Mouse (Mus musculus) R1 (cell line): ENCODE data around the gene Fam136a.
"Not testable (repeated sequence)": the region's sequence is repeated elsewhere in the genome, so short reads cannot be mapped to it uniquely, and the experiment has no call there.

Source experiments
- DNase-seq: peaks from one replicate; pipeline ENCODE4 v3.0.0-alpha.2; 2018; ENCODE audit warnings: low read depth, low spot score

The Fam136a gene

DNA sequence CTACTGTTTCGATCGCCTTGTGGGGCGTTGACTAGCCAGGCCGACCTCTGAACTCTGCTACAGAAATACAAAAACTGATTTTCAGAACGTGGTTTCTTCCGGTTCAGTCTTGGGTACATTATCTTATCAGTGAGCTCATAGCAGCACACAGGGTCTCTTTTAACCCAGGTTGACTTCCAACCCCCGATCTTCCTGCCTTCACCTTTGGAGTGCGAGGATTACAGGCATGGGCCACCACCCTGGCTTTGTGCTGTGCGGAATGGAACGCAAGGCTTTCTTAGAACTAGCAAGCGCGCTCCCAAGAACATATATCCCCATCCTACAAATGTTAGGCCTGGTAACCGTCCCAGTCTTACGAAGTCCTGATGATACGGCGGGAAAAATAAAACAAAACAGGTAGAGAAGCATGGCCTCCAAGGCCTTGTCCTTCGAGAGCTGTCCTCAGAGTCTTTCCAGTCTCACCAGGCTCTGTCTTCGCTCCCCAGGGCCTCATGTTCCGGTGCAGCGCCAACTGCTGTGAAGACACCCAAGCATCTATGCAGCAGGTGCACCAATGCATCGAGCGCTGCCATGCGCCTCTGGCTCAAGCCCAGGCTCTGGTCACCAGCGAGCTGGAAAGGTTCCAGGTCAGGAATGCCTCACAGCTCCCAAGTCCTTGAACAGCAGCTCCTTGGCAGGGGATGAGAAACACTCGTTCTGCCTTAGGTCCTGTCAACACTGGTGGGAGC lies 843 bp downstream of the Fam136a start:
- DNase-seq, result peak; percentile 49

- no peak for DNase-seq
These were observed 1.4 kb downstream of the Fam136a start for GRCm38 (mm10) chr6:86366853-86367249.

DNA sequence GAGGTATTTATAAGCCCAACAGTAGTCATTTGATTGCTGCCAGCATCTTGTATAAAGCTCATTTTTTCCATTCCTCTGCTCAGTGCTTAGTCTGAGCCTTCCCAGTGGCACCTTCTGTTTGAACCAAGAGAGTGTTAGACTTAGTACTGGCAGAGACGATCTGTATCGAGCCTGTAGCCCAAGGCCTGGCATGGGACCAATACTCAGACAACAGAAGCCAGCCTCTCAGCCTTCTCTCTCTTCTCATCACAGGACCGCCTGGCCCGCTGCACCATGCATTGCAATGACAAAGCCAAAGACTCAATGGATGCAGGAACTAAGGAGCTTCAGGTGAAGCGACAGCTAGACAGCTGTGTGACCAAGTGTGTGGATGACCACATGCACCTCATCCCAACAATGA lies 3.0 kb downstream of the Fam136a start:
- DNase-seq, result no peak

- DNase-seq, result peak; percentile 63
These were observed 4.8 kb downstream of the Fam136a start for GRCm38 (mm10) chr6:86370093-86370713.

- peak; percentile 44 for DNase-seq
These were observed 5.4 kb downstream of the Fam136a start, which contains the start of gene Snrpg for GRCm38 (mm10) chr6:86370764-86371339. Gene Snrpg (plus strand): TSS chr6:86371304.

GRCm38 (mm10) chr6:86371340-86371911 lies 6.0 kb downstream of the Fam136a start:
- peak; percentile 97 for DNase-seq

- no peak for DNase-seq
These were observed 6.6 kb downstream of the Fam136a start for GRCm38 (mm10) chr6:86371950-86372516.

- peak; percentile 52 for DNase-seq
These were observed 8.1 kb downstream of the Fam136a start for GRCm38 (mm10) chr6:86373556-86373955.

DNA sequence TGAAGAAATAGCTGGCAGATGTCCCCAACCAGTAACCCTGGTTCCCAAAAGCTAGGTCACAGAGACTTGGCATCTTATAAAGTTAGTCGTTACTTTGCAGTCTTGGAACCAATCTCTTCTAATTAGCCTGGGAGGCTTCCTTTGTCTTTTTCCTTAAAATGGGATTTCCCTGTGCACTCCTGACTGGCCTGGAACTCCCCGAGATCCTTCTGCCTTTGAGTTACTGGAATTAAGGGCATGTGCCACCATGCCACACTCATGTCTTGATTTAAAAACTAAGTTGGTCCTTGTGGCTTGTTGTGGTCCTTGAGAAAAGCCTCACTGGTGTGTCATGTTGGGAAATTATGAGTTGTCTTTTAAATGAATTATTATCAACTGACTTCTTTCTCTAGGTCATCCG lies 12.9 kb downstream of the Fam136a start:
- no peak for DNase-seq

DNA sequence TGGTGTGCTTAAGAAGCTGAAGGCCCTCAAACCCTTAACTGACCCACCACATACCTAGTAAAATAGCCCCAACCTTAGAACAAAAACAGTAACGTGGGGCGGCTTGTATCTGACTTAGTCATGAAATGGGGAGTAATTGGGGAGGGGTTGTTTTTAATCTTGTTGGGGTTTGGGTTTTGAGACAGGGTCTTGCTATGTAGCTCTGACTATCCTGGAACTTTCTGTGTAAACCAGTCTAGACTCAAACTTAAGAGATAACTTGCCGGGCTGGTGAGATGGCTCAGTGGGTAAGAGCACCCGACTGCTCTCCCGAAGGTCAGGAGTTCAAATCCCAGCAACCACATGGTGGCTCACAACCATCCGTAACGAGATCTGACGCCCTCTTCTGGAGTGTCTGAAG lies 14.7 kb downstream of the Fam136a start:
- not testable (repeated sequence) for DNase-seq

DNA sequence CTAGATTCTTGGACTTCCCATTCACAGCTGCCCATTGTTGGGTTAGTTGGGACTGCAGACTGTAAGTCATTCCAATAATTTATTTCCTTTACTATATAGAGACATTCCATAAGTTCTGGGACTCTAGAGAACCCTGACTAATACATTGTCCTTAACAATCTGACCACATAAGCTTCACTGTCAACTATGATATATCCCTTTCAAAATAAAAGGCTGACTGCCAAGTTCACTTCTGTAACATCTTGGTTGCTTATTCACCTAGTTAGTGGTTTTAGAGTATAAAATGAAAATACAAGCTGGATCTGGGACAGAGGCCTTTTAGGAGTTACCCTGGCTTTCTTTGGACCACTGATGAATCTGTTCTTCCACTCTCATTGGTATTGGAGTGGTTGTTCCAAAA lies 17.1 kb downstream of the Fam136a start:
- no peak for DNase-seq

GRCm38 (mm10) chr6:86383370-86383769 lies 17.9 kb downstream of the Fam136a start:
- DNase-seq, result no peak

DNA sequence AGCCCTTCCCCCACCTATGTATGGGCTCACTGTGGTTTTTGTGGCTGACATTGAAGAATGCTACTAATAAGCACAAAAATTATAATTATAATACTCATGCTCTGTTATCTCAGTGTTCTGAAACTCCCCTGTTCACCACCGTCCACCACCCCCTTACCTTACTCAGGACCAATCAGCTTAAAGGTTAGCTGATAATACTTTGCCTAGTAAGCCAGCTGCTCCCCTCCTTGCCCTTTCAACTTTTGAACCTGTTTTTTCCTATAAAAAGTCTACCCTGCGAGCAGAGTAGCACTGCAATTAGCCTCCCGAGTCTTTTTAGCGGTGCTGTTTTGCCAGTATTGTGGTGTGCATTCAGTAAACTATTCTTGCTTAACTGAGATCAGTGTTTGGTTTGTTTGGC lies 19.2 kb downstream of the Fam136a start:
- no peak for DNase-seq

- no peak for DNase-seq
These were observed 20.1 kb downstream of the Fam136a start for GRCm38 (mm10) chr6:86385362-86386104.

DNA sequence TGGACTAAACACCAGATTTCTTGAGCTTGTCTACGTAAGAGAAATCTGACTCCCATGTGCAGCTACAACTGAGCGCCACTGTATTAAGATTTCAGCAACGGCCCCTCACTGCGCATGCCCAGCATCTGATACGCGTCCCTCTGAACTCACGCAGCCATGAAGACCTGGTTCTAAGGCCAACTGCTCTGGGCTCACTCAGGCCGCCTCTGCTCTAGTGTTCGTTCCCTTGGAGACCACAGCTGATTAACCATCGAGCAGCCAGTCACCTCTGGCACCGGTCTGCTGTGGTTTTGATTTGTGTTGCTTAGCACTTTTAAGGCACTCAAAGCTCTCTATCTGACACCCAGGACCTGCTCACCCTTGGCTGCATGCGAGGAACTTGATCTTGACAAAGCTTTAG lies 21.9 kb downstream of the Fam136a start:
- DNase-seq, result peak; percentile 38

DNA sequence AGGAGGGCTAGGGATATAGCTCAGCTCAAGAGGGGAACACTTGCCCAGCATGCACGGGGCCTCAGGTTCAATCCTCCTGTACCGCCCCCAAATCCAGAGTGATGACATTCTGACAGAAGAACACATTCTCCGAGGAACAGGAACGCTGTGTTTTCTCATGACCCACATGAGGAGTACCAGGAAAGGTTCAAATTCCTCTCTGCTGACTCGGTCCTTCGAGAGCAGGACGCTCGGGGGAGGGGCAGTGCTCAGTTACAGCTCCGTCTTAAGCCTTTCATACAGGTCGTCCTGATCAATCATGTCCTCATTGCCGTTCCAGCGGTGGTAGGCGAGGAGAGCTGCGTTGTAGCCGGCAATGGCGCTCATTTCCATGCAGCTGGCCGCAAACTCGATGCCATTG lies 23.0 kb downstream of the Fam136a start:
- DNase-seq, result peak; percentile 28

- no peak for DNase-seq
These were observed 25.9 kb downstream of the Fam136a start for GRCm38 (mm10) chr6:86391326-86391725.

- DNase-seq, result no peak
These were observed 27.7 kb downstream of the Fam136a start for GRCm38 (mm10) chr6:86393187-86393586.

DNA sequence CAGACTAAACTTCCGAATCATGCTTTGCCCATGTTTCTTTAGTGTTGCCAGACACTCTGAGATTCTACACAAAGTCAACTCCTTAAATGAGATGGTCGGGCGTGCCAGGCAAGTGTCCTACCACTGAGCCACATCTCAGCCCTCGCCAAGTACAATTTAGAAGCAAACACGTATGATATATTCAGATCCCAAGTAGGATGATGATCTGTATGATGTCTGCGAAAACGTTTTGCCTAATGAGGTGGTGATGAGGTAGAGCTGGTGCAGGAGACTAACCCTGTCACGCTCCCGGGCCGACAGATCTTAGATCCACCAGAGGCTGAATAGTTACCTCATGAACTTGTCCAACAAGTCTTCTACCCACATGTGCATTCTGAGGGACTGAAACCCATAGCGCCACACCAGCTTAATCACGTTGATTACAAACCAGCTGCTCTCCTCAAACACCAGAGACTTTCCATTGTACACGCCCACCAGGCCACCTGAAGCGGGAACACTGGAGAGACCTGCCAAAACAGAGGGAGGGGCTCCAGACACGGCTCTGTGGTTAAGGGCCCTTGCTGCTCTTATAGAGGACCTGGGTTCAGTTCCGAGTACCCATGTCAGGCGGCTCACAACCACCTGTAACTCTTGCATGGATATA lies 28.8 kb downstream of the Fam136a start:
- peak; percentile 32 for DNase-seq

DNA sequence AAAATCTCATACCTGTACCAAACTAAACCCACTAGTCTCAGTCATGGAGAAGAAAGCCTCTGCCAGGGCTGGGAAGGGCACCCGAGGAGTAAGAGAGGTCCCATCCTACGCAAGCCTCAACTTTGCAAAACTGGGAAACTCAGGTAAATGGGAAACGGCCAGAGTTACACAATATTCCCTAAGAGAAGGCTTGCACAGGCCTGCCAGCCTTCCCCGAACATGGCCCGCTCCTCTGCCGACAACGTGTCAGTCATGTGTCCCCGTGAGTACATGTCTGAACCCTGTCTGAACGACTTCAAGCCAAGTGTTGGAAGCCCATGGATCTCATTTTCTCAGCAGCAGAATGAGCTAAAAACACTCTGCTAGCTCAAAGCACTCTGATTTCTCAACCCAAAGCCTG lies 29.6 kb downstream of the Fam136a start:
- no peak for DNase-seq

DNA sequence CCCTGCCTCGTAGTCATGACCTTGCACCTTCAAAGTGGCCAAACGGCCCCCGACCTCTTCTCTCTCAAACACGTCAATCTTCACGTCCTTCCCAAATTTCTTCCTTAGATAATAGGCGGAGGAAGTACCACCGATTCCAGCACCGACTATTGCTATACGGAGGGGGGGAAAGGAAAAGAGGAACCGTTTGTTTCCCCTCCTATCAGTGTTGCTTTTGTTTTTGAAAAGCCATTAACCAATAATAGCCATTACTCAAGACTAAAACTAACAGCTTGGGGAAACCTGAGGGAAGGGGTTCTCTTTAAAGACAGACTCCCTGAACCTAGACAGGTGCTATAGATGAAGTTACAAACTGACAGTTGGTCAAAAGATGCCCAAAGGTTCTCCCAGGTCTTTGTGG lies 30.5 kb downstream of the Fam136a start:
- DNase-seq, result no peak
